Mouse (Mus musculus) limb, embryonic 14.5 days (tissue): ENCODE measurements around the gene Vav1. TPM values are rescaled to one million over a fixed set of nuclear protein-coding genes. Genes with fewer than 3 reads are reported as not detected.

ENCODE experiments used
- ATAC-seq: fragments of 200-750 bp; cut with Nextera tagmentation; 2 replicates; pipeline ENCODE4 v1.8.0; 2017; ENCODE audit warnings: low read depth, moderate number of reproducible peaks, moderate TSS enrichment; ENCODE audit not compliant: low FRiP score
- DNase-seq: peaks from one replicate; pipeline ENCODE4 v3.0.0-alpha.2; 2015; ENCODE audit warnings: low spot score
- H3K27ac ChIP-seq: fragments of 300-500 bp; sonication (generic); replicated peaks from 2 replicates; pipeline ENCODE4 v1.5.1; 2014; ENCODE audit warnings: low read depth, mild to moderate bottlenecking, low read length, moderate library complexity, mixed read lengths
- H3K27me3 ChIP-seq: fragments of 300-500 bp; sonication (generic); 2 replicates; pipeline ENCODE4 v1.6.1; 2014; ENCODE audit warnings: low read length, mixed read lengths; ENCODE audit not compliant: control insufficient read depth, insufficient read depth
- H3K36me3 ChIP-seq: fragments of 300-500 bp; sonication (generic); 2 replicates; pipeline ENCODE4 v1.6.1; 2014; ENCODE audit warnings: mild to moderate bottlenecking, low read length, moderate library complexity, mixed read lengths; ENCODE audit not compliant: control insufficient read depth, insufficient read depth
- H3K4me1 ChIP-seq: fragments of 300-500 bp; sonication (generic); 2 replicates; pipeline ENCODE4 v1.6.1; 2014; ENCODE audit warnings: antibody characterized with exemption, low read length, mixed read lengths; ENCODE audit not compliant: control insufficient read depth, insufficient read depth
- H3K4me2 ChIP-seq: fragments of 300-500 bp; sonication (generic); replicated peaks from 2 replicates; pipeline ENCODE4 v1.6.1; 2014; ENCODE audit warnings: low read depth, mild to moderate bottlenecking, low read length, moderate library complexity; ENCODE audit not compliant: severe bottlenecking
- H3K4me3 ChIP-seq: fragments of 300-500 bp; sonication (generic); replicated peaks from 2 replicates; pipeline ENCODE4 v1.5.1; 2014; ENCODE audit warnings: low read length
- H3K9ac ChIP-seq: fragments of 300-500 bp; sonication (generic); 2 replicates; pipeline ENCODE4 v1.6.1; 2014; ENCODE audit warnings: mild to moderate bottlenecking, low read depth, low read length, moderate library complexity; ENCODE audit not compliant: severe bottlenecking
- H3K9me3 ChIP-seq: fragments of 300-500 bp; sonication (generic); 2 replicates; pipeline ENCODE4 v1.6.1; 2016; ENCODE audit warnings: low read length; ENCODE audit not compliant: control insufficient read depth
- POLR2A ChIP-seq: fragments of 200-500 bp; IDR thresholded peaks from 2 replicates; pipeline ENCODE4 v1.8.0; 2012; ENCODE audit warnings: inconsistent platforms, mild to moderate bottlenecking, moderate library complexity, borderline replicate concordance; ENCODE audit not compliant: insufficient read depth, insufficient read length; ENCODE audit errors: extremely low read depth
- WGBS: fragments of 180-500 bp; shearing (Covaris S2); extraction: QIAGEN DNeasy Blood & Tissue Kit; methylation state at CpG from one replicate; pipeline ENCODE4 v1.1.7; 2014; 5-methylcytosine and 5-hydroxymethylcytosine counted together
- polyA plus RNA-seq, 2 experiments: library from polyadenylated mRNA; depleted of rRNA in 1 of 2; stranded (reverse) in 1 of 2; unstranded in 1 of 2; fragments of >200 nt; fragmentation: Nextera tagmentation in 1 of 2; extraction: Ambion mirVana in 1 of 2; gene quantifications; 2 replicates each; pipeline versions ENCODE4 v1.2.1 to v1.2.3; 2012 to 2014

Vav1 gene
- polyA plus RNA-seq, 2 experiments = 3.3 to 3.8 TPM

- Histone ChIP-seq H3K27me3 (no peaks in the 10 kb centered on the region), H3K36me3 (no peaks in the 10 kb centered on the region), H3K9me3 (0 out of 2 replicates have a peak, but pooled peaks cover 3% of the 10 kb centered on the region), H3K9ac (no peak overlapping the region), H3K27ac (no peak overlapping the region), H3K4me3 (no peak overlapping the region), H3K4me2 (no peak overlapping the region), H3K4me1 (no peaks in the 10 kb centered on the region)
- TF ChIP-seq POLR2A = no peak
- 70% methylated on average over 9 of the region's 9 CpGs for WGBS
- ATAC-seq = no peak
- no peak for DNase-seq
Measured at GRCm38 (mm10) chr17:57339298-57339697, 60.4 kb downstream of the Vav1 start.

GRCm38 (mm10) chr17:57341568-57341967, 62.7 kb downstream of the Vav1 start:
- Histone ChIP-seq H3K27me3 (no peaks in the 10 kb centered on the region), H3K27ac (no peak overlapping the region), H3K4me1 (no peaks in the 10 kb centered on the region), H3K4me2 (no peak overlapping the region), H3K4me3 (no peak overlapping the region), H3K36me3 (no peaks in the 10 kb centered on the region), H3K9ac (no peak overlapping the region), H3K9me3 (0 out of 2 replicates have a peak, but pooled peaks cover 3% of the 10 kb centered on the region)
- WGBS = 75% methylated on average over 4 of the region's 4 CpGs
- no peak for TF ChIP-seq POLR2A
- no peak for ATAC-seq
- DNase-seq = no peak

GRCm38 (mm10) chr17:57344029-57344707, 65.3 kb downstream of the Vav1 start:
- Histone ChIP-seq H3K27me3 (no peaks in the 10 kb centered on the region), H3K4me1 (no peaks in the 10 kb centered on the region), H3K27ac (no peak overlapping the region), H3K9ac (no peak overlapping the region), H3K4me3 (no peak overlapping the region), H3K36me3 (no peaks in the 10 kb centered on the region), H3K4me2 (no peak overlapping the region), H3K9me3 (0 out of 2 replicates have a peak, but pooled peaks cover 3% of the 10 kb centered on the region)
- WGBS = 78% methylated on average over 2 of the region's 2 CpGs
- TF ChIP-seq POLR2A = no peak
- no peak for DNase-seq
- no peak for ATAC-seq

- no peaks in the 10 kb centered on the region for H3K27me3 ChIP-seq
- no peak for TF ChIP-seq POLR2A
- 69% methylated on average over 6 of the region's 6 CpGs for WGBS
Measured at GRCm38 (mm10) chr17:57347017-57347416, 68.1 kb downstream of the Vav1 start.

GRCm38 (mm10) chr17:57347781-57348180, 68.9 kb downstream of the Vav1 start:
- Histone ChIP-seq H3K4me1 (no peaks in the 10 kb centered on the region), H3K27ac (no peak overlapping the region), H3K4me2 (no peak overlapping the region), H3K4me3 (no peak overlapping the region), H3K36me3 (no peaks in the 10 kb centered on the region), H3K9ac (no peak overlapping the region), H3K27me3 (no peaks in the 10 kb centered on the region), H3K9me3 (no peaks in the 10 kb centered on the region)
- TF ChIP-seq POLR2A = no peak
- ATAC-seq = no peak
- no peak for DNase-seq
- 88% methylated on average over 2 of the region's 2 CpGs for WGBS

More at GRCm38 (mm10) chr17:57347017-57347416, 68.1 kb downstream of the Vav1 start:
- no peaks in the 10 kb centered on the region for H3K36me3 ChIP-seq
- H3K4me3 ChIP-seq = no peak overlapping the region
- no peaks in the 10 kb centered on the region for H3K4me1 ChIP-seq
- H3K9me3 ChIP-seq = 0 out of 2 replicates have a peak, but pooled peaks cover 1% of the 10 kb centered on the region
- DNase-seq (no peak), ATAC-seq (no peak)
- H3K4me2 ChIP-seq = no peak overlapping the region
- H3K9ac ChIP-seq = no peak overlapping the region
- H3K27ac ChIP-seq = no peak overlapping the region
